Mouse (Mus musculus): ENCODE data around the gene Zfp287.

DNA sequence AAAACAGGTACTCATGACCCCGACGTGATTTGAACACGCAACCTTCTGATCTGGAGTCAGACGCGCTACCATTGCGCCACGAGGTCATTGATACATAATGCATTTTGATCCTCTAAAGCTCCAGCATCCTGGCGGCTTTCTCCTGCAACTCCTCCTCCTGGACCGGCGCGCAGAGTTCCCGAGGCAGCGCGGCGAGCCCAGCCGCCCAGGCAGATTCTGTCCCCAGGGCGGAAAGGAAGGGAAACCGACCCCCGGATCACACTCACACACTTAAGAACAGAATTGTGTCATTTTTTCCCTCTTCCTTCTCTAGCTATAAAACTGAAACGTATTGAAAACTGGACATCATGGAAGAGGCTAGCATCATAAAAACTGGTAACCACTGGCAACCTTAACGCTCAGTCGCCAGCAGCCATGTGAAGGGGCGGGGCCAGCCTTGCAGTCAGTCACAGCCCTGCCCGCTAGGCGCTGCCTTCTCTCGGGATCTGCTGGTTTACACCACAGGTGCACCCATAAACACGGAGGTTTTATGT lies 14.4 kb upstream of the Zfp287 start:
- TF ChIP-seq POLR2A (IDR thresholded peaks at IDR 0.05; ENCODE audit: borderline replicate concordance, extremely low read depth, low read depth, low read length): no peak
- TF ChIP-seq CTCF (IDR thresholded peaks at IDR 0.05; ENCODE audit: insufficient read depth, low read length): no peak
